Mouse (Mus musculus) urinary bladder, postnatal 36 days (tissue): ENCODE results near the gene Grid2ip.

ENCODE experiments used
- DNase-seq, 2 experiments: peaks; one replicate each; pipeline ENCODE4 v3.0.0; 2022; ENCODE audit warnings: low spot score in 2 of 2, mixed read lengths in 1 of 2

Grid2ip gene

GRCm38 (mm10) chr5:143356686-143357388, at the start of gene Grid2ip:
TSS of gene Grid2ip (plus strand) at chr5:143357338.
- no peak for DNase-seq

GRCm38 (mm10) chr5:143308825-143309224, 48.3 kb upstream of the Grid2ip start:
- DNase-seq, result no peak

GRCm38 (mm10) chr5:143309916-143310315, 47.2 kb upstream of the Grid2ip start:
- no peak for DNase-seq

- DNase-seq, result peak in 1 of 2 experiments; percentile 58
Observed at GRCm38 (mm10) chr5:143311886-143312285, 45.3 kb upstream of the Grid2ip start.

- DNase-seq, result no peak
Observed at GRCm38 (mm10) chr5:143314183-143314729, 42.9 kb upstream of the Grid2ip start.

- peak; percentile 81 to 86 for DNase-seq
Observed at GRCm38 (mm10) chr5:143314730-143315513, 42.2 kb upstream of the Grid2ip start, which contains the start of gene E130309D02Rik. TSS of gene E130309D02Rik (minus strand) at chr5:143315360.

- DNase-seq, result no peak
Observed at GRCm38 (mm10) chr5:143315514-143315888, 41.6 kb upstream of the Grid2ip start.

GRCm38 (mm10) chr5:143316605-143317287, 40.4 kb upstream of the Grid2ip start:
- no peak for DNase-seq

GRCm38 (mm10) chr5:143317288-143317610, 39.9 kb upstream of the Grid2ip start:
- DNase-seq, result no peak

GRCm38 (mm10) chr5:143328690-143329495, 28.2 kb upstream of the Grid2ip start, which contains the start of gene Zdhhc4:
TSS of gene Zdhhc4 (minus strand) at chr5:143329256.
- DNase-seq, result peak; percentile 83 to 91

GRCm38 (mm10) chr5:143333872-143334271, 23.3 kb upstream of the Grid2ip start:
- DNase-seq, result peak; percentile 48 to 52

- DNase-seq, result no peak
Observed at GRCm38 (mm10) chr5:143334418-143335088, 22.6 kb upstream of the Grid2ip start.

- DNase-seq, result no peak
Observed at GRCm38 (mm10) chr5:143335089-143335460, 22.1 kb upstream of the Grid2ip start.

GRCm38 (mm10) chr5:143336559-143336958, 20.6 kb upstream of the Grid2ip start:
- DNase-seq, result no peak

- no peak for DNase-seq
Observed at GRCm38 (mm10) chr5:143339603-143340002, 17.5 kb upstream of the Grid2ip start.

GRCm38 (mm10) chr5:143346367-143346766, 10.8 kb upstream of the Grid2ip start:
- DNase-seq, result no peak

- DNase-seq, result no peak
Observed at GRCm38 (mm10) chr5:143356017-143356416, 1.1 kb upstream of the Grid2ip start.

GRCm38 (mm10) chr5:143357564-143357963, 426 bp downstream of the Grid2ip start:
- DNase-seq, result no peak

GRCm38 (mm10) chr5:143359263-143359662, 2.1 kb downstream of the Grid2ip start:
- no peak for DNase-seq

- DNase-seq, result no peak
Observed at GRCm38 (mm10) chr5:143360000-143360399, 2.9 kb downstream of the Grid2ip start.

GRCm38 (mm10) chr5:143361428-143361827, 4.3 kb downstream of the Grid2ip start:
- no peak for DNase-seq
